Mouse (Mus musculus) mouse trophoblast stem cell (cell line): ENCODE results near the gene Gak.

Experiments used
- in situ Hi-C, 2 experiments: fragments of 300-500 bp; cut with MseI, MboI; formaldehyde crosslinking; loops; 2 replicates in 1 of 2; 3 replicates in 1 of 2; pipeline ENCODE4 v1.15.1; 2025

The Gak gene

GRCm38 (mm10) chr5:108629634-108630483 lies at the start of gene Gak, which contains the start of gene Tmem175:
TSS of gene Gak (minus strand) at chr5:108629755.
TSS of gene Tmem175 (plus strand) at chr5:108629770.
- in situ Hi-C loops = no loop called here

- in situ Hi-C loops = no loop called here
Measured at GRCm38 (mm10) chr5:108678296-108678854, 48.8 kb upstream of the Gak start.

- in situ Hi-C loops = no loop called here
Measured at GRCm38 (mm10) chr5:108677605-108678295, 48.2 kb upstream of the Gak start.

- in situ Hi-C loops = no loop called here
Measured at GRCm38 (mm10) chr5:108676772-108677498, 47.4 kb upstream of the Gak start.

GRCm38 (mm10) chr5:108675251-108675816 lies 45.8 kb upstream of the Gak start, which contains the start of gene Slc26a1:
TSS of gene Slc26a1 (minus strand) at chr5:108675569.
- in situ Hi-C loops = no loop called here

- in situ Hi-C loops = no loop called here
Measured at GRCm38 (mm10) chr5:108674624-108675023, 45.1 kb upstream of the Gak start.

GRCm38 (mm10) chr5:108671757-108672156 lies 42.2 kb upstream of the Gak start:
- in situ Hi-C loops = no loop called here

- in situ Hi-C loops = no loop called here
Measured at GRCm38 (mm10) chr5:108670785-108671184, 41.2 kb upstream of the Gak start.

- in situ Hi-C loops = no loop called here
Measured at GRCm38 (mm10) chr5:108669986-108670385, 40.4 kb upstream of the Gak start.

GRCm38 (mm10) chr5:108668977-108669936 lies 39.7 kb upstream of the Gak start, which contains the start of gene Dgkq:
TSS of gene Dgkq (minus strand) at chr5:108669672.
- in situ Hi-C loops = no loop called here

- in situ Hi-C loops = no loop called here
Measured at GRCm38 (mm10) chr5:108668387-108668932, 38.9 kb upstream of the Gak start.

GRCm38 (mm10) chr5:108667370-108667769 lies 37.8 kb upstream of the Gak start:
- in situ Hi-C loops = no loop called here

- in situ Hi-C loops = no loop called here
Measured at GRCm38 (mm10) chr5:108665066-108665465, 35.5 kb upstream of the Gak start.

GRCm38 (mm10) chr5:108662772-108663171 lies 33.2 kb upstream of the Gak start:
- in situ Hi-C loops = no loop called here

- in situ Hi-C loops = no loop called here
Measured at GRCm38 (mm10) chr5:108660632-108661268, 31.2 kb upstream of the Gak start.

- in situ Hi-C loops = no loop called here
Measured at GRCm38 (mm10) chr5:108659698-108660631, 30.4 kb upstream of the Gak start, which contains the start of gene Idua. TSS of gene Idua (plus strand) at chr5:108660331.

- in situ Hi-C loops = no loop called here
Measured at GRCm38 (mm10) chr5:108658611-108659010, 29.1 kb upstream of the Gak start.

- in situ Hi-C loops = no loop called here
Measured at GRCm38 (mm10) chr5:108657406-108657805, 27.9 kb upstream of the Gak start.
